Mouse (Mus musculus): ENCODE measurements around the gene Sema3f.
A peak's percentile ranks its signal among the peaks of the same experiment; 100 is the strongest.

Sema3f gene

GRCm38 (mm10) chr9:107709697-107710483, at the start of gene Sema3f:
Gene Sema3f, minus strand, starts transcription at chr9:107710475.
- peak; percentile 88 for DNase-seq

GRCm38 (mm10) chr9:107759593-107759992, 49.3 kb upstream of the Sema3f start:
- DNase-seq, result no peak

GRCm38 (mm10) chr9:107750378-107750777, 40.1 kb upstream of the Sema3f start:
- no peak for DNase-seq

- no peak for DNase-seq
These were observed 37.8 kb upstream of the Sema3f start for GRCm38 (mm10) chr9:107748063-107748462.

- DNase-seq, result no peak
These were observed 37.0 kb upstream of the Sema3f start for GRCm38 (mm10) chr9:107747310-107747709.

- no peak for DNase-seq
These were observed 36.4 kb upstream of the Sema3f start for GRCm38 (mm10) chr9:107746679-107747078.

GRCm38 (mm10) chr9:107744061-107744460, 33.8 kb upstream of the Sema3f start:
- no peak for DNase-seq

GRCm38 (mm10) chr9:107738841-107739202, 28.5 kb upstream of the Sema3f start:
- DNase-seq, result peak; percentile 51

GRCm38 (mm10) chr9:107738020-107738840, 28.0 kb upstream of the Sema3f start:
- DNase-seq, result peak; percentile 76

GRCm38 (mm10) chr9:107736185-107736485, 25.9 kb upstream of the Sema3f start:
- peak; percentile 47 for DNase-seq

- DNase-seq, result peak; percentile 42
These were observed 25.3 kb upstream of the Sema3f start for GRCm38 (mm10) chr9:107735356-107736184.

- DNase-seq, result no peak
These were observed 24.3 kb upstream of the Sema3f start for GRCm38 (mm10) chr9:107734567-107734971.

- DNase-seq, result no peak
These were observed 19.4 kb upstream of the Sema3f start for GRCm38 (mm10) chr9:107729709-107730108.

- no peak for DNase-seq
These were observed 18.8 kb upstream of the Sema3f start for GRCm38 (mm10) chr9:107728919-107729670.

- no peak for DNase-seq
These were observed 16.8 kb upstream of the Sema3f start for GRCm38 (mm10) chr9:107727041-107727440.

GRCm38 (mm10) chr9:107724796-107725195, 14.5 kb upstream of the Sema3f start:
- no peak for DNase-seq

- DNase-seq, result no peak
These were observed 13.7 kb upstream of the Sema3f start for GRCm38 (mm10) chr9:107723794-107724531.

- no peak for DNase-seq
These were observed 13.0 kb upstream of the Sema3f start for GRCm38 (mm10) chr9:107723292-107723691.

GRCm38 (mm10) chr9:107718781-107719540, 8.7 kb upstream of the Sema3f start:
- DNase-seq, result no peak

GRCm38 (mm10) chr9:107716951-107717350, 6.7 kb upstream of the Sema3f start:
- peak; percentile 35 for DNase-seq

GRCm38 (mm10) chr9:107715632-107716031, 5.4 kb upstream of the Sema3f start:
- DNase-seq, result peak; percentile 71
